Mouse (Mus musculus): ENCODE results near the gene Ost4.

Ost4 gene

GRCm38 (mm10) chr5:30907413-30908059, at the start of gene Ost4:
Ost4 (minus strand) TSS chr5:30907788.
- peak; percentile 95 to 97 for DNase-seq (ENCODE audit: low read depth in 2 of 2, low spot score in 2 of 2)

DNA sequence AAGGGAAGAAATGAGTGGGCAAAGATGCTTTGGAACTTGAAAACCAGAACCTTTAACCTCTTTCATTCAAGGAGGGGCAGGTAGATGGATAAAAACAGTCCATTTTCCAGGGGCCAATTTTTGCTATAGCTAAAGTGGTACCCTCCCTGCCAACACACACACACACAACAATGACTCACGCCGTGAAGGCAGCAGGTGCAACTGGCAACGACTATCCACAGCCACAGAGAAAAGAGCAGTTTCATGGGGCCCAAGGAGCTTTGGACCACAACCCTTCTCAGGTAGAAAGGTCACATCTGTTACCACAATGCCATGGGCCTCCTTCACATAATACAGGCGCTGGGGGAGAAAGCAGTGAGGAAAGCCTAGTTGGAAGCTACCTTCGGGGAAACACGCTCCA, 48.2 kb upstream of the Ost4 start:
- no peak for DNase-seq (ENCODE audit: low read depth in 2 of 2, low spot score in 2 of 2)

DNA sequence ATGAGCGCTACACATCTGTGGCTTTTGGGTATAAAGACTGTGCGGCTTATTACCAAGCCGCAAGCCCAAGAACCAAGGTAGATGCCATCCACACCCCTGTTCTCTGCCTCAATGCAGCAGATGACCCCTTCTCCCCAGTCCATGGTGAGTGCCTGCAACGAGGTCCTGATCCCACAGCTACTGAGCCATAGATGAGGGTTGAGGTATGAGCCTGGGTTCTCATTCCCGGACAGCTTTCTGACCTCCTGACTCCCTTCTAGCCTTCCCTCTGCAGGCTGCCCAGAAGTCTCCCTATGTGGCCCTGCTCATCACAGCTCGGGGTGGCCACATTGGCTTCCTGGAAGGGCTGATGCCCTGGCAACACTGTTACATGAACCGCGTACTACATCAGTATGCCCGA, 47.0 kb upstream of the Ost4 start:
- DNase-seq (ENCODE audit: low read depth in 2 of 2, low spot score in 2 of 2): no peak

DNA sequence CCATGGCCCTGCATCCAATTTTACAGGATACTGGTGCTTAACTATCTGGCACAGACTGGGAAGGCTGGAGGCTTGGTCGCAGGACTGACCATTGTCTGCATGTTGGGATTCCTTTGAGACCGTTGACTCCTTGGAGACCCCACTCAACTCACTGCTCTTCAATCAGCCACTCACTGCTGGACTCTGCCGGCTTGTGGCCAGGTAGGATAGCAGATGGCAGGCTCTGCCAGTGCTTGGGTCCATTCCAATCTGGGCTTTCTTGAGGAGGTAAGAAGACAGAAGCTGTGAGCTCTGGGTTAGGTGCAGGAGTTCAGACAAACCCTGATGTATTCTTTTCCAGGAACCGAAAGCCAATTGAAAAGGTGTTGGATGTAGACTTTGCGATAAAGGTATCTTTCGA, 46.5 kb upstream of the Ost4 start:
- no peak for DNase-seq (ENCODE audit: low read depth in 2 of 2, low spot score in 2 of 2)

- DNase-seq (ENCODE audit: low read depth in 2 of 2, low spot score in 2 of 2): no peak
Measured at GRCm38 (mm10) chr5:30952551-30952950, 45.0 kb upstream of the Ost4 start.

DNA sequence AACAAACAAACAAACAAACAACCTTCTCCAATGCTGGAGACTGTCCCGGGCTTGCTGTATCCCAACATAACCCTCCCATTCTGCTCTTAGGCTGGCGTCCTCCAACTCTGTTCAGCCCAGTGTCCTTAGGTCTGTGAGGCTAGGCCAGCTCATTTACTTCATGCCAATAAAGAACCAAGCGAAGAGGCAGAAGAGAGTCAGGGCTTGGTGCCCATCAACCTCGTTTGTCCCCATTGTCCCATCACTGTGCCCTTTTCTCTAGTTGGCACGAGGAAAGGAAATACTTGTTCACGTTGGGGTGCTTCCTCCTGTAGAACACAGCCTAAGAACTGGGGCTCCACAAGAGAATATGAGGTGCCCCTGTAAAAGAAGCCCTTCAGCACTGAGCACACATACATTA, 44.1 kb upstream of the Ost4 start:
- DNase-seq (ENCODE audit: low read depth in 2 of 2, low spot score in 2 of 2): no peak

GRCm38 (mm10) chr5:30950922-30951321, 43.3 kb upstream of the Ost4 start:
- no peak for DNase-seq (ENCODE audit: low read depth in 2 of 2, low spot score in 2 of 2)

- DNase-seq (ENCODE audit: low read depth in 2 of 2, low spot score in 2 of 2): no peak
Measured at GRCm38 (mm10) chr5:30950451-30950850, 42.9 kb upstream of the Ost4 start.

DNA sequence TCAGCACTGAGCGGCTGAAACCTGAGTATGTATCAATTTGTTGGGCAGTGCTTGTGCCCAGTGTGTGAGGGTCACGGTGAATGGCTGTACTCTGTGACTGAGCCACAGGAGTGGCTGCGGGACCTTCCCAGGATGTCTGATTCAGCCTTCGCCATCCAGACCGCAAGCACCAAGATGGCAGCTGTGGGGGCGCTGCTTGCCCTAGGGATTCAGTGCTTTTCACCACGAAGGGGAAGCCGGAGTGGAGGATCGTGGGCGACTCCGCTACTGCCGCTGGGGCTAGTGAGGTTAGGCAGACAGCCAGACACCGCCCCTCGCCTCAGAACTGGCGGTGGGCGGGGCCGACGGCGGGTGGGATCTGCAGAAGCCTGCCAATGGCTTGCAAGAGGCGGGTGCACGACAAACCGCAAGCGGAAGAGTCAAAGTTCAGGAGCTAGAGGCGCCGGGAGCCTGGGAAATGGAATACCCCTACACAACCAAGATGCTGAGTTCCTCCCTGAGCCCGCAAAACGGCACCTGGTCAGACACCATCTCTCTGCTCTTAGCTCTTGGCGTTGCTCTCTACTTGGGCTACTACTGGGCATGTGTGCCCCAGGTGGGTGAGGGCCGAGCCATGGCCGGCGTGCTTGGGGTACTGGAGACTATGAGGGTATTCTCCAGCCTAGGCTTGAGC, 42.2 kb upstream of the Ost4 start:
- DNase-seq (ENCODE audit: low read depth in 2 of 2, low spot score in 2 of 2): peak; percentile 80 to 83

- DNase-seq (ENCODE audit: low read depth in 2 of 2, low spot score in 2 of 2): no peak
Measured at GRCm38 (mm10) chr5:30948620-30949019, 41.0 kb upstream of the Ost4 start.

DNA sequence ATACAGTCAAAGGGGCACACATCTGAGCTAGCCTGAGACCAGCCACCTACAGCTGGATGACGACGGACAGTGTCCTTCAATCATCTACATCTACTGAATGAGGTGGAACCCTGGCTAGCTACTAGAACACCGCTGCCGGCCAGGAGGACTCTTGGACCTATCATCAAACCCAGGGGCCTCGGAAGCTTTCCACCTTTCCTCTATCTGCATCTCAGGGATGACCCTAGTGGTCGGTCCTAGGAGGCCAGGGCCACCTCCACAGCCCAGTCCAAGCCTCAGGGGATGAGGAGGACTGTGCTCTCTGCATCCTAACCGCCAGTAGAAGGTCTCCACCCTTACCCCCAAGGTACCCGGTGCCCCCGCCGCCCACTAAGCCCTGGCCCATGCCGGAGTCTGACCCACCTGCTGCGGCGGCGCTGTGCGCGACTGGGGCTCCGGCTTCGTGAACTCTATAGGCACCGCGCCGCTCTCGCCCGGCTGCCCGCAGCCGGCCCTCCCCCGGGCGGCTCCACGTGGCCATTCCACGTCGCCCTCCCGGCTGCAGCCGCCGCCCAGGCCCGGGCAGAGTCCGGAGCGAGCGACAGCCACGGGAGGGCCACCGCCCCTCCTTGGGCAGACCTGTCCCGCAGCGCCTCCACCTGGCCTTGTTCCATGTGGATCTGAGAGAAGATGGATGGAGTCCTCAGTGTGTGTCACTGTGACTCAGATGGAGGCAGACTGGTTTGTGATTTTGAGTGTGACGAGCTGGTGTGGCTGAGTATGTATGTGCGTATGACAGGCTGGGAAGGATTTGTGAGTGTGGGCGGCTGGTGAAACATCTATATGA, 37.6 kb upstream of the Ost4 start, which contains the start of gene Cgref1:
Cgref1 (minus strand) TSS at position 636 of the 826 bp plus-strand sequence.
- DNase-seq (ENCODE audit: low read depth in 2 of 2, low spot score in 2 of 2): no peak

DNA sequence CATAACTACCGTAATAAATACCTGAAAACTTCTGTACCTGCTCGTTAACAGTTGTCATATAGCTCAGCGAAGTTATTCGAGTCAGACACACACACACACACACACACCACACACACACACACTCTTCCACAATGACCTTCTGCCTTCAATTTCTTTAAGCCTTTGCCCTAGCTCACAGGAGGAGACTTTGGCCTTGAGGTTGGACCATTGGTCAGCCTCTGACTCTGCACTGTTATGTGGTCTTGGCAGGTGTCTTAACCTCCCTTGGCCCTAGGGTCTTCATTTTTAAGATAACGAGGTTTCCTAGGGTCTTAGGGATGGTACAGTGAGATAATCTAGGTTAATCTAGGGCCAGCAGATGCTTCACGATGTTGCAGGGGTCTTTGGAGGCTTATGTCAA, 36.8 kb upstream of the Ost4 start:
- no peak for DNase-seq (ENCODE audit: low read depth in 2 of 2, low spot score in 2 of 2)

- no peak for DNase-seq (ENCODE audit: low read depth in 2 of 2, low spot score in 2 of 2)
Measured at GRCm38 (mm10) chr5:30943004-30943403, 35.4 kb upstream of the Ost4 start.

DNA sequence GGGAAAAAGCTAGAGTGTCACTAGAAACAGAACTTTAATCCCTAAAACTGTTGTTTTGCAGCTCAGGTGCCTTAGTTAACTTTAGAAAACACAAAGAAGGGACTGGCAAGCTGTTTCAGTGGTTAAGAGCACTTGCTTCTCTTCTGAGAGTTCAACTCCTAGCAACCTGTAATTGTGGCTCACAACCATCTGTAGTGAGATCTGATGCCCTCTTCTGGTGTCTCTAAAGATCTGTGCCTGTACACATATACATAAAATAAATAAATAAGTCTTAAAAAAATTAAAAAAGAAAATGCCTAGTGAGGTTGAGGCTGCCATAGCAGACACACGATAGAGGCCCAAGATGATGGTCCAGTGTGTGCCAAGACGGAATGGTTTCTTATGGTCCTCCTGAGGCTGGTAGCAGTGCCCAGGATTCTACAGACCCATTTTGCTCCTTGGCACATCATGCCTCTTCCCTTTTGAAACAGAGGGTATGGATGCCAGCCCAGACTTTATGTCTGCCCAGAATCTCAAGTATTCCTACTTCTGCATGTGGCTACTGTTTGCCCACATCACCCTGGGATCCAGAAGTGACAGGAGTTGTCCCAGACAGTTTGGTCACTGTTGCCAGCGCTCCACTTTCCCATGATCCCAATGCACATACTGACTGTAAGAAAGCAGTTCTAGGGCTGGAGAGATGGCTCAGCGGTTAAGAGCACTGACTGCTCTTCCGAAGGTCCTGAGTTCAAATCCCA, 27.3 kb upstream of the Ost4 start:
- DNase-seq (ENCODE audit: low read depth in 2 of 2, low spot score in 2 of 2): no peak

DNA sequence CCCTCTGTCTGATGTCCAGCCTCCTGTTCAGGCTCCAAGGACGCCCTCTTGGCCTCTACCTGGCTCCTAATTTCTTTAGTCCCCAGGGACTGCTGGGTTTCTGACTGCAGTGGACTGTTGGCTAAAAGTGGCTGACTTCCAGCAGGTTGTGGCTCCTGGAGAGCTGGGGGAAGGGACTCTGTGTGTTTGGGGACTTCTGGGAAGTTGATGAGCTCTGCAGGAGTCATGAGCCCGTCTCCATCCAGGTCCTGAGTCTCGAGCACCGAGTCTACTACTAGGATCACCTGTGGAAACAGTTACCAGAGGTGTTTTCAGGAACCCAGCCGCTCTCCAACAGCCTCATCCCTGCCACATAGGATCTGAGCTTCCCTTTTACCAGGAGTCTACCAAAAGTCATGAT, 26.1 kb upstream of the Ost4 start:
- DNase-seq (ENCODE audit: low read depth in 2 of 2, low spot score in 2 of 2): no peak

GRCm38 (mm10) chr5:30931378-30931777, 23.8 kb upstream of the Ost4 start:
- DNase-seq (ENCODE audit: low read depth in 2 of 2, low spot score in 2 of 2): no peak

DNA sequence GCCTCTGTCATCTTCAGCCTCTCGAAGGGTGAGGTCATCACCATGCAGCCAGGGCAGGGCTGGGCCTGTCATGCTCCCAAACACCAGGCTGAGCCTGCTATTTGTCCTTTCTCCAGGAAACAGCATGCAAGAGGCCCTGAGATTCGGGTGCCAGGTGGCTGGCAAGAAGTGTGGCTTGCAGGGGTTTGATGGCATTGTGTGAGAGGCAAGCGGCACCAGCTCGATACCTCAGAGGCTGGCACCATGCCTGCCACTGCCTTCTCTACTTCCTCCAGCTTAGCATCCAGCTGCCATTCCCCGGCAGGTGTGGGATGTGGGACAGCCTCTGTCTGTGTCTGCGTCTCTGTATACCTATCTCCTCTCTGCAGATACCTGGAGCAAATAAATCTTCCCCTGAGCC, 23.3 kb upstream of the Ost4 start:
- DNase-seq (ENCODE audit: low read depth in 2 of 2, low spot score in 2 of 2): no peak

GRCm38 (mm10) chr5:30930121-30930520, 22.5 kb upstream of the Ost4 start:
- DNase-seq (ENCODE audit: low read depth in 2 of 2, low spot score in 2 of 2): peak in 1 of 2 experiments; percentile 55

GRCm38 (mm10) chr5:30927945-30928529, 20.4 kb upstream of the Ost4 start:
- DNase-seq (ENCODE audit: low read depth in 2 of 2, low spot score in 2 of 2): no peak

DNA sequence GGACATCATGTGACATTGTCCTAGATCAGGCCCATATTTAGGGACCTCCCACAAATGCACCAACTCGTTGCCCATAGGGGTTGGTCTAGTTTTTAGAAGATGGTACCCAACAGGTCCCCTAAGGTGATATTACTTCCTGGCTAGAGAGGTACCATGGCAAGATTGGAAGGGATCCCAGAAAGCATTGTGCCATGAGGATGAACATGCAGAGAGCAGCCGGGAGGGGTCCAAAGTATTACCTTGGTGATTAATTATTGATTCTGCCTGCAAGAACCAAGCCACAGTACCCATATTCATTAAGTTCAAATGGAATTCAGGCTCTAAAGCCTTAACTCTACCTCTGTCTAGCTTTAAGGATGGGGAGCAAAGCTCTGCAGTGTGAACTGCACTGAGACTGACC, 18.5 kb upstream of the Ost4 start:
- no peak for DNase-seq (ENCODE audit: low read depth in 2 of 2, low spot score in 2 of 2)

DNA sequence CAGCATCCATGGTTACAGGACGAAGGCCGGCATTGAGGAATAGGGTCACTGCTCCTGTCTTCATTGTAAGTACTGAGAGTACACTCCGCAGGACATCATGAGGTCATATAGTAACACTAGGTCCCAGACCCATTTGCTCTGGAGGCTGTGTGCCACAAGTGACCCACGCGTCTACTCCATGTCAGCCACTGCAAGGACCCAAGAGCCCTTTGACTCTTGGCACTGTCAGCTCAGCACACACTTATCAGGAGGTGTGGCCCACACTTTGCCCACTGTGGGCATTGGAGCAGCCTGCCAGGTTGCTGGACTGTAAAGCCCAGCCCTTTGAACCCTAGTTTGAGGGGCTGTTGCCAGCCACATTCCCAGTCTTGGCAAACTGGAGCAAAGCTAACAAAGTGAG, 17.6 kb upstream of the Ost4 start:
- DNase-seq (ENCODE audit: low read depth in 2 of 2, low spot score in 2 of 2): no peak
